Mouse (Mus musculus) E14TG2a.4 (cell line): ENCODE data around the gene Map1b.

Experiments
- H3K27me3 ChIP-seq: 2 replicates; pipeline ENCODE4 v1.6.1; 2014; ENCODE audit warnings: low read length, control low read depth; ENCODE audit not compliant: insufficient read depth
- H3K36me3 ChIP-seq: 2 replicates; pipeline ENCODE4 v1.6.1; 2014; ENCODE audit warnings: low read length, control low read depth; ENCODE audit not compliant: insufficient read depth
- H3K4me1 ChIP-seq: replicated peaks from 2 replicates; pipeline ENCODE4 v1.6.1; 2014; ENCODE audit warnings: low read depth, low read length, control low read depth
- H3K4me3 ChIP-seq: replicated peaks from 2 replicates; pipeline ENCODE4 v1.5.1; 2014; ENCODE audit warnings: mild to moderate bottlenecking, low read length
- H3K9me3 ChIP-seq: 2 replicates; pipeline ENCODE4 v1.6.1; 2014; ENCODE audit warnings: low read length, control low read depth
- CTCF ChIP-seq: conservative IDR thresholded peaks from 2 replicates; pipeline ENCODE4 v1.5.1; 2014; ENCODE audit warnings: low read length
- NANOG ChIP-seq: IDR thresholded peaks from 2 replicates; pipeline ENCODE4 v1.6.1; 2014; ENCODE audit warnings: borderline replicate concordance, low read length, mixed read lengths
- POU5F1 ChIP-seq: IDR thresholded peaks from 2 replicates; pipeline ENCODE4 v1.6.1; 2014; ENCODE audit warnings: low read length, borderline replicate concordance

Map1b gene

GRCm38 (mm10) chr13:99451276-99451675 lies 65.1 kb downstream of the Map1b start:
- H3K4me1 ChIP-seq = peaks cover 60% of the 10 kb centered on the region
- no peaks in the 10 kb centered on the region for H3K27me3 ChIP-seq
- TF ChIP-seq POU5F1 = no peak
- TF ChIP-seq CTCF = no peak
- no peak for TF ChIP-seq NANOG
- no peaks in the 10 kb centered on the region for H3K9me3 ChIP-seq
- H3K4me3 ChIP-seq = no peak overlapping the region
- peaks cover 34% of the 10 kb centered on the region for H3K36me3 ChIP-seq

- Histone ChIP-seq H3K36me3 (peaks cover 34% of the 10 kb centered on the region), H3K27me3 (no peaks in the 10 kb centered on the region), H3K4me1 (peaks cover 62% of the 10 kb centered on the region), H3K9me3 (no peaks in the 10 kb centered on the region), H3K4me3 (no peak overlapping the region)
- TF ChIP-seq CTCF (no peak), NANOG (no peak), POU5F1 (no peak)
These were observed 65.6 kb downstream of the Map1b start for GRCm38 (mm10) chr13:99450766-99451165.

DNA sequence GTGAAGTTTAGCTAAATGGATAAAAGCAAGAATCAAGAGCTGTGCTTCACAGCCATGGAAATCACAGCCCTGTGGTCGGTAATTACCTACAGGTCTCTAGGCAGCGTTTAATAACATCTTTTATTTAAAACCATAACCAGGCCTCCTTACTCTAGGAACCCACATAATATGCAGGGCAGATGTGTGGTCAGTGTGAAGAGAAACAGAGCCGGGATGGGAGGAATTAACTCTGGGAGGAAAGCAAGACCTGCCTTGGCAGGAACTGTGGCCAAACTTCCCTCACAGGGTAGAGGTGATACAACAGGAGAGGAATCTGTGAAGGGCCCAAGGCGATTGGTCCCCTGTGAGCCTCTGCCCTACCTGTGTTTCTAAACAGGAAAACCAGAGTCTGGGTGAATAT lies 66.8 kb downstream of the Map1b start:
- H3K9me3 ChIP-seq = no peaks in the 10 kb centered on the region
- TF ChIP-seq NANOG (no peak), POU5F1 (no peak), CTCF (no peak)

GRCm38 (mm10) chr13:99448278-99448677 lies 68.1 kb downstream of the Map1b start:
- Histone ChIP-seq H3K4me1 (peaks cover 85% of the 10 kb centered on the region), H3K4me3 (no peak overlapping the region), H3K27me3 (no peaks in the 10 kb centered on the region), H3K36me3 (peaks cover 32% of the 10 kb centered on the region), H3K9me3 (no peaks in the 10 kb centered on the region)
- TF ChIP-seq POU5F1 = no peak
- TF ChIP-seq CTCF = no peak
- no peak for TF ChIP-seq NANOG

More for the DNA sequence above, 66.8 kb downstream of the Map1b start:
- Histone ChIP-seq H3K36me3 (peaks cover 25% of the 10 kb centered on the region), H3K27me3 (no peaks in the 10 kb centered on the region), H3K4me1 (peaks cover 74% of the 10 kb centered on the region), H3K4me3 (no peak overlapping the region)

DNA sequence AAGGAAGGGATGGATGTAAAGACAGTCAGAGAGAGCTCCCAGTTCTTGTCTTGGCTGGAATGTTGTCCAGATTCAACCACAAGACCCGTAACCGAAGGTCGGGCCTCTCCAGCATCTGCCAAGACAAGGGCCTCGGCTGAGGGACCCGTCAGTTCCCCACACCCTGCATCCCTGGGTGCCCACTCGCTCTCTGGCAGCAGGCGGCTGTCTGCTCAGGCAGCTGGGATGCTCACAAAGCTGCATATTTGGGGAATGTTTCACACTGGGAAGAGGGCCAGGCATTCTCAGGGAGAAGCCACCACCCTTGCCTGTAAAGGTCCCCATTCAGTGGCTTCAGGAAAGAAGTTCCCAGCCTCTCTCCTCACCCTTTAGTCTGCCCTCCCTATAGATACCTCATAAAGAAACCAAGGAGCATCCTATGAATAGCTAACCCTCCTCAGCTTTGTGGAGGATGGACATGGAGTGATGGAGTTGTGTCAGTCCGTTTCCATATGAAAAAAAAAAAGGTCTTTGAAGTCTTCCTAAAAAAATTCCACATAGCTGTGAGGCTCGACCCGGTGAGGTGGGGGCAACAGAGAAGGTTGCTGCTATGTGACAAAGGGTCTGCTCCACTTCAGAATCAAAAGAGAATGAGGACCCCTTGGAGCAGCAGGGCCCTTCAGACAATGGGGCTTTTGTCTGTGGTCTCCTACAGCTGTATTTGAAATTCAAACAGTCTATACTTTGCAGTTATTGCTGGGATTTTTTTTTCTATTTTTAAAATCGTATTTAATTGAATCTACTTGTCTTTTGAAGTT lies 68.7 kb downstream of the Map1b start:
- Histone ChIP-seq H3K36me3 (peaks cover 35% of the 10 kb centered on the region), H3K27me3 (no peaks in the 10 kb centered on the region), H3K4me1 (peaks cover 92% of the 10 kb centered on the region), H3K9me3 (no peaks in the 10 kb centered on the region), H3K4me3 (no peak overlapping the region)
- TF ChIP-seq NANOG (no peak), POU5F1 (no peak), CTCF (no peak)

DNA sequence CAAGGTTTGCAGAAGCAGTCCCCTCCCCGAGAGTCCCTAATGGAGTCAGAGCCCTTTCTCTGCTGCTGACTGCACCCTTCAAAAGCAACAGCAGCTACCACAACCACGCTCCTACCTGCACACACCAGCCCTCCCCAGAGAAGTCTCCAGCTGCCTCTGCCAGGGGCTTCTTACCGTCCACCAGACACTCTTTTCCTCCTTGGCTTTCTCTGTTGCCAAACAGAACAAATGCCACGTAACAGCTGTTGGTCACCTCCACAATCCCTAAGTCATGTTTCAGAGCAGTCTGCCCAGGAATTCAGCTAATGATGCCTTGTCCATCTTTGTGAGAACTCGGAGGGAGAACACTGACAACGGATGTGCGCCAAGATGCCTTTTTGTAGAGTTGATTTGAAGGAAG lies 69.3 kb downstream of the Map1b start:
- Histone ChIP-seq H3K4me1 (peaks cover 93% of the 10 kb centered on the region), H3K36me3 (peaks cover 35% of the 10 kb centered on the region), H3K27me3 (no peaks in the 10 kb centered on the region), H3K9me3 (no peaks in the 10 kb centered on the region), H3K4me3 (no peak overlapping the region)
- TF ChIP-seq POU5F1 = no peak
- no peak for TF ChIP-seq CTCF
- no peak for TF ChIP-seq NANOG

DNA sequence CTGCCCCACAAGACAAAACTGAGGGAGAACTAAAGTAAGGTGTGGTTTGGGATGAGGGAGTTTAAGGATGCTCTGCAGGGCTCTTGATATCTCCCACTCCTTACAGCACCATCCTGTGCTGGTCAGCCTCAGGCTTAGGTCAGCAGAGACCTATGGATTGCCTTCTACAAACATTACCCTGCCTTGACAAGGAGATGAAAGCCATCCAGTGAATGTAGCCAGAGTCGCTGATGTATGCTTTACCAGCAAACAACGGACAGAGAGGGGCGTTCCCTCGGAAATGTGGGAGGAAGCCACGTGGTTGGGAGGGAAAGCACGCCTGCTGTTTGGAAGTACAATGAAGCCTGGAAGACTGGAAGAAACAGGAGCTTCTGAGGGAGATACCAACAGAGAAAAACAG lies 71.5 kb downstream of the Map1b start:
- TF ChIP-seq CTCF (no peak), POU5F1 (no peak), NANOG (no peak)
- peak overlapping the region; percentile 58 for H3K4me3 ChIP-seq
- H3K9me3 ChIP-seq = peaks cover 13% of the 10 kb centered on the region
- H3K36me3 ChIP-seq = peaks cover 47% of the 10 kb centered on the region
- H3K27me3 ChIP-seq = no peaks in the 10 kb centered on the region
- H3K4me1 ChIP-seq = peaks cover 83% of the 10 kb centered on the region

- TF ChIP-seq POU5F1 (no peak; the same call in 1 of the 2 replicates), NANOG (peak; percentile 66)
- H3K36me3 ChIP-seq = peaks cover 52% of the 10 kb centered on the region
- no peaks in the 10 kb centered on the region for H3K27me3 ChIP-seq
- H3K9me3 ChIP-seq = peaks cover 13% of the 10 kb centered on the region
- H3K4me1 ChIP-seq = peaks cover 80% of the 10 kb centered on the region
- H3K4me3 ChIP-seq = peak overlapping the region; percentile 58
These were observed 71.9 kb downstream of the Map1b start for GRCm38 (mm10) chr13:99444431-99444871.

DNA sequence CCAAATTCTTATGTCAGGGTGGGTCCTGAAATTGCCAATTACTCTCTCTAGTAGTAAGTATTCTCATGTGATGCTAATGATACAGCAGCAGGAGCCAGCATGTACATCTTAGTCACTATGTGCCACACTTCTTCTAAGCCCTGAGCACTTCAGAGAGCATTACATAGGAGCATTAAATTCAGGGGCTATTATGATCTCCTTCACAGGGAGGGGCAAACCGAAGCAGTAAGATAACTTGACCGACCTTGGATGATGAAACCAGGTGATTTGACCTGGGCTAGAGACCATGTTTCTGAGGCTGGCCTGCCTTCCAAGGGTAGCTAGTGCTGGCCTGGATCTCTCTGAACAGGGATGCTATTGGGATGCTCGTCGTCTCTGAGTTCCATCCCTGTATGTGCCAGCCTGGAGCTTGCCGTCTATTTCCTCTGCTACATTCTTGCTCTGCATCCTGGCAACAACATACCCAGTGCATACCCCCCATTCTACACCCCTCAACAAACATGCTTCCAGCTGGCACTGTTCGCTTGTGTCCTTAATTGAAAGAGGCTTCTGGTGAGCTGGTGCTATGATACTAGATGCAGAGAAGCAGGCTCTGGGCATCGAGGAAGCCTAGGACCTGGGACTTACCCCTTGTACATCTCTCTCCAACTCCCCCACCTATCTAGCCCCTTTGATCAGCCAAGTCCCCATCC lies 72.7 kb downstream of the Map1b start:
- Histone ChIP-seq H3K4me1 (peaks cover 71% of the 10 kb centered on the region), H3K9me3 (peaks cover 13% of the 10 kb centered on the region), H3K36me3 (peaks cover 60% of the 10 kb centered on the region), H3K4me3 (peak overlapping the region; percentile 58), H3K27me3 (no peaks in the 10 kb centered on the region)
- no peak for TF ChIP-seq NANOG
- no peak for TF ChIP-seq CTCF
- TF ChIP-seq POU5F1 = no peak
